Mouse (Mus musculus) regulatory T cell (primary cell): ENCODE results near the gene Pfkl.
"Not testable (repeated sequence)": the region's sequence is repeated elsewhere in the genome, so short reads cannot be mapped to it uniquely, and the experiment has no call there.

Experiments used
- in situ Hi-C: fragments of 300-600 bp; cut with MboI, MseI; formaldehyde crosslinking; loops from one replicate; pipeline ENCODE4 v1.15.1; 2025; ENCODE audit warnings: high pct_unique_total_duplicates

Gene Pfkl

GRCm38 (mm10) chr10:78009945-78010293 lies at the start of gene Pfkl:
Pfkl (minus strand) TSS chr10:78010083.
- in situ Hi-C loops: no loop called here

GRCm38 (mm10) chr10:78057056-78057455 lies 47.2 kb upstream of the Pfkl start:
- in situ Hi-C loops: loop anchor here (10.0 kb wide), 1 partner anchor 328 kb away; no protein-coding TSS in a partner anchor

GRCm38 (mm10) chr10:78054633-78055565 lies 45.0 kb upstream of the Pfkl start:
- in situ Hi-C loops: loop anchor here (10.0 kb wide), 1 partner anchor 330 kb away; no protein-coding TSS in a partner anchor

GRCm38 (mm10) chr10:78049519-78050035 lies 39.7 kb upstream of the Pfkl start:
- in situ Hi-C loops: loop anchor here (10.0 kb wide), 1 partner anchor 335 kb away; no protein-coding TSS in a partner anchor

GRCm38 (mm10) chr10:78048061-78048730 lies 38.3 kb upstream of the Pfkl start:
- in situ Hi-C loops: no loop called here

- in situ Hi-C loops: no loop called here
These were observed 36.5 kb upstream of the Pfkl start for GRCm38 (mm10) chr10:78046388-78046787.

- in situ Hi-C loops: no loop called here
These were observed 34.6 kb upstream of the Pfkl start for GRCm38 (mm10) chr10:78044531-78044930.

- in situ Hi-C loops: no loop called here
These were observed 33.5 kb upstream of the Pfkl start, which contains the start of gene Aire for GRCm38 (mm10) chr10:78043406-78043836. Aire (minus strand) TSS chr10:78043610.

GRCm38 (mm10) chr10:78042697-78043405 lies 33.0 kb upstream of the Pfkl start:
- in situ Hi-C loops: no loop called here

GRCm38 (mm10) chr10:78042096-78042495 lies 32.2 kb upstream of the Pfkl start:
- in situ Hi-C loops: no loop called here

GRCm38 (mm10) chr10:78041647-78042046 lies 31.8 kb upstream of the Pfkl start, which contains the start of gene Dnmt3l:
Dnmt3l (plus strand) TSS chr10:78041947.
- in situ Hi-C loops: no loop called here

- in situ Hi-C loops: no loop called here
These were observed 27.3 kb upstream of the Pfkl start for GRCm38 (mm10) chr10:78037139-78037538.

- in situ Hi-C loops: loop anchor here (5.0 kb wide), 1 partner anchor 130 kb away; no protein-coding TSS in a partner anchor
These were observed 22.1 kb upstream of the Pfkl start for GRCm38 (mm10) chr10:78031987-78032386.

GRCm38 (mm10) chr10:78029080-78029479 lies 19.2 kb upstream of the Pfkl start:
- in situ Hi-C loops: no loop called here

- in situ Hi-C loops: no loop called here
These were observed 18.2 kb upstream of the Pfkl start for GRCm38 (mm10) chr10:78028129-78028528.

GRCm38 (mm10) chr10:78025453-78025852 lies 15.6 kb upstream of the Pfkl start:
- in situ Hi-C loops: not testable (repeated sequence)

GRCm38 (mm10) chr10:78019984-78020383 lies 10.1 kb upstream of the Pfkl start:
- in situ Hi-C loops: not testable (repeated sequence)

- in situ Hi-C loops: no loop called here
These were observed 9.4 kb upstream of the Pfkl start for GRCm38 (mm10) chr10:78019291-78019690.

GRCm38 (mm10) chr10:78018797-78019203 lies 8.9 kb upstream of the Pfkl start:
- in situ Hi-C loops: no loop called here

GRCm38 (mm10) chr10:78016366-78016765 lies 6.5 kb upstream of the Pfkl start:
- in situ Hi-C loops: no loop called here

- in situ Hi-C loops: no loop called here
These were observed 5.6 kb upstream of the Pfkl start for GRCm38 (mm10) chr10:78015489-78015888.
